Mouse (Mus musculus) embryonic fibroblast, embryonic 13.5 days (primary cell): ENCODE measurements around the gene Arhgap17.

Experiments
- CTCF ChIP-seq: IDR thresholded peaks from 2 replicates; pipeline ENCODE4 v1.5.1; 2011; ENCODE audit warnings: mild to moderate bottlenecking, control low read depth, low read length, moderate library complexity, borderline replicate concordance; ENCODE audit not compliant: insufficient read depth
- POLR2A ChIP-seq: IDR thresholded peaks from 2 replicates; pipeline ENCODE4 v1.6.1; 2011; ENCODE audit warnings: low read depth, mild to moderate bottlenecking, control low read depth, low read length, moderate library complexity

GRCm38 (mm10) chr7:123300258-123300657 is 69.5 kb downstream of the Arhgap17 start:
- no peak for TF ChIP-seq POLR2A
- TF ChIP-seq CTCF: no peak
